Mouse (Mus musculus): ENCODE measurements at regions not wholly inside any gene's neighbourhood (a gene's known extent, or its start where the extent isn't known, plus 50 kb on each side); places are given as distances from the start of the nearest gene placed in this dataset.

- DNase-seq (ENCODE audit: low spot score in 2 of 2): peak; percentile 25 to 83
- intact Hi-C loops (cut with DNase I): no loop called here
Observed at GRCm38 (mm10) chr6:105143870-105144269, 533.6 kb upstream of the Cntn4 start.
